Mouse (Mus musculus) liver, embryonic 14.5 days (tissue): ENCODE measurements around the gene Tle2. TPM values are rescaled to one million over a fixed set of nuclear protein-coding genes. Genes with fewer than 3 reads are reported as not detected.

Source experiments
- ATAC-seq: fragments of 200-750 bp; cut with Nextera tagmentation; 2 replicates; pipeline ENCODE4 v1.8.0; 2017; ENCODE audit warnings: moderate number of reproducible peaks, mild to moderate bottlenecking, moderate library complexity; ENCODE audit not compliant: insufficient read depth
- DNase-seq, 3 experiments: peaks; one replicate each; pipeline ENCODE4 v3.0.0-alpha.2; 2012 to 2013; ENCODE audit warnings: low read depth in 3 of 3, low spot score in 3 of 3
- H3K27ac ChIP-seq: fragments of 300-500 bp; sonication (generic); 2 replicates; pipeline ENCODE4 v1.5.1; 2014; ENCODE audit warnings: moderate library complexity, mild to moderate bottlenecking, control low read depth, inconsistent platforms
- H3K27me3 ChIP-seq: fragments of 300-500 bp; sonication (generic); 2 replicates; pipeline ENCODE4 v1.6.1; 2014; ENCODE audit warnings: mild to moderate bottlenecking, low read length, moderate library complexity; ENCODE audit not compliant: control insufficient read depth, insufficient read depth
- H3K36me3 ChIP-seq: fragments of 300-500 bp; sonication (generic); replicated peaks from 2 replicates; pipeline ENCODE4 v1.6.1; 2014; ENCODE audit warnings: low read depth; ENCODE audit not compliant: control insufficient read depth, insufficient read depth
- H3K4me1 ChIP-seq, 2 experiments: fragments of 200-500 bp in 1 of 2; fragments of 300-500 bp in 1 of 2; sonication (generic) in 1 of 2; replicated peaks; 2 replicates each; pipeline ENCODE4 v1.6.1; 2012 to 2014; ENCODE audit warnings: antibody characterized with exemption in 1 of 2, inconsistent platforms in 1 of 2, low read length in 1 of 2; ENCODE audit not compliant: control insufficient read depth in 2 of 2, insufficient read depth in 2 of 2
- H3K4me2 ChIP-seq: fragments of 300-500 bp; sonication (generic); 2 replicates; pipeline ENCODE4 v1.6.1; 2014; ENCODE audit warnings: low read depth, mild to moderate bottlenecking, control low read depth, moderate library complexity
- H3K4me3 ChIP-seq, 2 experiments: fragments of 200-500 bp in 1 of 2; fragments of 300-500 bp in 1 of 2; sonication (generic) in 1 of 2; 2 replicates each; pipeline ENCODE4 v1.5.1; 2012 to 2014; ENCODE audit warnings: low read depth in 2 of 2, low read length in 2 of 2, mild to moderate bottlenecking in 2 of 2, control low read depth in 1 of 2, inconsistent platforms in 1 of 2, moderate library complexity in 1 of 2; ENCODE audit not compliant: insufficient read depth in 1 of 2
- H3K9ac ChIP-seq: fragments of 300-500 bp; sonication (generic); replicated peaks from 2 replicates; pipeline ENCODE4 v1.6.1; 2014; ENCODE audit warnings: mild to moderate bottlenecking, control low read depth, moderate library complexity
- H3K9me3 ChIP-seq: fragments of 300-500 bp; sonication (generic); 2 replicates; pipeline ENCODE4 v1.6.1; 2016; ENCODE audit warnings: low read length, mixed read lengths; ENCODE audit not compliant: control insufficient read depth
- CTCF ChIP-seq: IDR thresholded peaks from 2 replicates; pipeline ENCODE4 v1.5.1; 2016; ENCODE audit warnings: antibody characterized with exemption, low read depth, control low read depth
- EP300 ChIP-seq: IDR thresholded peaks from 2 replicates; pipeline ENCODE4 v1.6.1; 2016; ENCODE audit warnings: antibody characterized with exemption, low read depth
- WGBS: fragments of 180-500 bp; shearing (Covaris S2); extraction: QIAGEN DNeasy Blood & Tissue Kit; methylation state at CpG from one replicate; pipeline ENCODE4 v1.1.7; 2014; ENCODE audit not compliant: insufficient replicate concordance; 5-methylcytosine and 5-hydroxymethylcytosine counted together
- polyA plus RNA-seq, 2 experiments: library from polyadenylated mRNA; depleted of rRNA in 1 of 2; stranded (reverse) in 1 of 2; unstranded in 1 of 2; fragments of >200 nt; fragmentation: Nextera tagmentation in 1 of 2; extraction: Ambion mirVana in 1 of 2; gene quantifications; 2 replicates each; pipeline versions ENCODE4 v1.2.1 to v1.2.3; 2012 to 2014

Gene Tle2
- polyA plus RNA-seq, 2 experiments, result 0.90 to 5.2 TPM

DNA sequence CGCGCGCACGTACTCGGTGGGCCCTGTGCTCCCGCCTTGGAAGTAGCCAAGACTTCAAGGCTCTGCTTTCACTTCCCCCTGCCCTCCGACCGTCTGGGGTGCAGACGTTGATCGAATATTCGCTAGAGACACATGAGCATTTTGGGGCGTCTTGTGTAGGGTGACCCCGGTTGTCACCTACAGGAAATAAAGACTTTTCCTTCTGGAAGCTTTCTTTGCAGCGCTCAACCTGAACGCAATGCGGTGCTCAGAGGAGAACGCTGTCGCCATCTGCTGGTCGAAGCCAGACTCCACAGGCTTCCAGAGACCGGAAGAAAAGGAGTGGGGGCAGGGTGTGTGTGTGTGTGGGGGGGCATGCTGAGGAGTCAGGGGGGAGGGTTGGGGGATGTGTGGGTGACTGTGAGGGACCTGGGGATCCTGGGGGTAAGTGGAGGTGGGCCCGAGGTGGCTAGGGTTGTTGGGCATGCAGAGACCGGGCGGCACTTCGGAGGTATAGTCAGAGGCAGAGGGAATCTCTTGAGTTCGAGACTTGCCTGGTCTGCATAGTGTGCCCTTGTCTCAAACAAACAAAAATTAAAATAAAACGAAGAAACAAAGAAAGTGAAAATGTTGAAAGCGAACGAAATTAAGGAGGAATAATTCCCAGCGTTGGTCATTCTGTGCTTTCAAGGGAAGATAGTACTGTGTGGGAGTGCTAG, 30.8 kb downstream of the Tle2 start:
- Histone ChIP-seq H3K9me3 (no peaks in the 10 kb centered on the region), H3K27ac (peak overlapping the region; percentile 94), H3K36me3 (no peaks in the 10 kb centered on the region), H3K4me3 (peak overlapping the region; percentile 59 to 77), H3K27me3 (no peaks in the 10 kb centered on the region), H3K4me1 (peaks cover 23 to 44% of the 10 kb centered on the region in 2 experiments), H3K9ac (peak overlapping the region; percentile 70), H3K4me2 (peak overlapping the region; percentile 66)
- TF ChIP-seq CTCF, result peak; percentile 96
- TF ChIP-seq EP300, result no peak
- ATAC-seq, result peak; percentile 36
- WGBS, result 10% methylated on average over 29 of the region's 29 CpGs
- DNase-seq, result peak; percentile 76 to 85 (median 80)

DNA sequence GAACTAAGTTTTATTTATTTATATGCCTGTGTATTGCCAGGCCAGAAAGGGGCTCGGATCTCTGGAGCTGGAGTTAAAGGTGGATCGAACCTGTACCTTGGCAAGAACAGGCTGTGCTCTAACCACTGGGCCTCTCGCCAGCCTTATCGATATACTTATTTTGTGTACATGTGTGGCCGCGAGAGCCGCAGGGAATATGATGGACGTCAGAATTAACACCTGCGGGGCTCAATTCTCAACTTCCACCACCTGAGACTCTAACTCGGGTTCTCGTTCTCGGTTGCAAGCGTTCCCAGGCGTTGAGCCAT, 31.3 kb downstream of the Tle2 start:
- 1% methylated on average over 14 of the region's 14 CpGs for WGBS
- H3K9ac ChIP-seq, result peak overlapping the region; percentile 70
- no peaks in the 10 kb centered on the region for H3K9me3 ChIP-seq
- no peak for TF ChIP-seq CTCF
- no peak for TF ChIP-seq EP300
- H3K4me1 ChIP-seq, result peaks cover 18 to 39% of the 10 kb centered on the region in 2 experiments
- no peaks in the 10 kb centered on the region for H3K27me3 ChIP-seq
- H3K4me3 ChIP-seq, result peak overlapping the region; percentile 59 to 77
- no peak for DNase-seq
- peak; percentile 11; the same call in 1 of the 2 replicates for ATAC-seq
- H3K36me3 ChIP-seq, result no peaks in the 10 kb centered on the region
- H3K27ac ChIP-seq, result peak overlapping the region; percentile 94
- H3K4me2 ChIP-seq, result peak overlapping the region; percentile 66

GRCm38 (mm10) chr10:81605974-81606751, 31.8 kb downstream of the Tle2 start, which contains the start of gene BC025920:
BC025920 (plus strand) TSS chr10:81606270.
- Histone ChIP-seq H3K4me2 (peak within 1 kb of the TSS; percentile 66), H3K27me3 (no peaks in the 10 kb centered on the region), H3K9ac (peak within 1 kb of the TSS; percentile 70), H3K27ac (peak within 1 kb of the TSS; percentile 94), H3K9me3 (no peaks in the 10 kb centered on the region), H3K4me1 (peaks cover 15 to 36% of the 10 kb centered on the region in 2 experiments), H3K36me3 (no peaks in the 10 kb centered on the region), H3K4me3 (peak within 1 kb of the TSS; percentile 59 to 99)
- peak; percentile 88 for ATAC-seq
- no peak for TF ChIP-seq EP300
- TF ChIP-seq CTCF, result no peak
- WGBS, result 2% methylated on average over 39 of the region's 39 CpGs
- peak; percentile 97 to 99 (median 98) for DNase-seq

GRCm38 (mm10) chr10:81608308-81608707, 33.9 kb downstream of the Tle2 start:
- TF ChIP-seq CTCF, result peak; percentile 38
- TF ChIP-seq EP300, result no peak
- H3K4me3 ChIP-seq, result no peak overlapping the region
- peaks cover 10 to 20% of the 10 kb centered on the region in 2 experiments for H3K4me1 ChIP-seq
- no peaks in the 10 kb centered on the region for H3K9me3 ChIP-seq
- no peak overlapping the region for H3K9ac ChIP-seq
- 81% methylated on average over 1 of the region's 1 CpGs for WGBS
- no peaks in the 10 kb centered on the region for H3K36me3 ChIP-seq
- no peak overlapping the region for H3K4me2 ChIP-seq
- no peak overlapping the region for H3K27ac ChIP-seq
- ATAC-seq, result no peak
- no peak for DNase-seq
- H3K27me3 ChIP-seq, result no peaks in the 10 kb centered on the region

- DNase-seq (no peak), ATAC-seq (no peak)
- Histone ChIP-seq H3K4me3 (no peak overlapping the region), H3K27me3 (no peaks in the 10 kb centered on the region), H3K27ac (no peak overlapping the region), H3K4me1 (no peaks in the 10 kb centered on the region), H3K36me3 (no peaks in the 10 kb centered on the region), H3K9ac (no peak overlapping the region), H3K4me2 (no peak overlapping the region), H3K9me3 (no peaks in the 10 kb centered on the region)
- TF ChIP-seq CTCF (no peak), EP300 (no peak)
- 61% methylated on average over 3 of the region's 3 CpGs for whole genome bisulfite sequencing
Observed at GRCm38 (mm10) chr10:81612779-81613178, 38.4 kb downstream of the Tle2 start.
